Mouse (Mus musculus) midbrain, embryonic 11.5 days (tissue): Measurements from ENCODE around the gene Flna. TPM values are rescaled to one million over a fixed set of nuclear protein-coding genes. Genes with fewer than 3 reads are reported as not detected.

Experiments used
- ATAC-seq: fragments of 200-750 bp; cut with Nextera tagmentation; 2 replicates; pipeline ENCODE4 v1.8.0; 2017; ENCODE audit warnings: moderate TSS enrichment, moderate library complexity; ENCODE audit not compliant: low FRiP score
- DNase-seq: peaks from one replicate; pipeline ENCODE4 v3.0.0; 2015; ENCODE audit warnings: low spot score; ENCODE audit errors: missing footprints
- H3K27ac ChIP-seq: fragments of 300-500 bp; sonication (generic); 2 replicates; pipeline ENCODE4 v1.5.1; 2014; ENCODE audit warnings: low read depth, low read length
- H3K27me3 ChIP-seq: fragments of 300-500 bp; sonication (generic); 2 replicates; pipeline ENCODE4 v1.6.1; 2014; ENCODE audit warnings: mild to moderate bottlenecking, low read length, moderate library complexity, mixed read lengths; ENCODE audit not compliant: control insufficient read depth, insufficient read depth
- H3K36me3 ChIP-seq: fragments of 300-500 bp; sonication (generic); 2 replicates; pipeline ENCODE4 v1.6.1; 2014; ENCODE audit warnings: mild to moderate bottlenecking, low read length, moderate library complexity, mixed read lengths; ENCODE audit not compliant: control insufficient read depth, insufficient read depth
- H3K4me1 ChIP-seq: fragments of 300-500 bp; sonication (generic); 2 replicates; pipeline ENCODE4 v1.6.1; 2014; ENCODE audit warnings: low read length; ENCODE audit not compliant: control insufficient read depth, insufficient read depth
- H3K4me2 ChIP-seq: fragments of 300-500 bp; sonication (generic); 2 replicates; pipeline ENCODE4 v1.6.1; 2014; ENCODE audit warnings: mild to moderate bottlenecking, moderate library complexity
- H3K4me3 ChIP-seq: fragments of 300-500 bp; sonication (generic); 2 replicates; pipeline ENCODE4 v1.5.1; 2014; ENCODE audit warnings: low read depth, low read length
- H3K9ac ChIP-seq: fragments of 300-500 bp; sonication (generic); 2 replicates; pipeline ENCODE4 v1.6.1; 2014; ENCODE audit warnings: low read length
- H3K9me3 ChIP-seq: fragments of 300-500 bp; sonication (generic); 2 replicates; pipeline ENCODE4 v1.6.1; 2016; ENCODE audit warnings: low read length; ENCODE audit not compliant: control insufficient read depth
- WGBS: fragments of 180-500 bp; shearing (Covaris S2); extraction: QIAGEN DNeasy Blood & Tissue Kit; methylation state at CpG from one replicate; pipeline ENCODE4 v1.1.7; 2014; 5-methylcytosine and 5-hydroxymethylcytosine counted together
- polyA plus RNA-seq: library from polyadenylated mRNA; unstranded; fragments of >200 nt; fragmentation: Nextera tagmentation; extraction: Ambion mirVana; gene quantifications from 2 replicates; pipeline ENCODE4 v1.2.1, GENCODE M21; 2014

Flna gene
- polyA plus RNA-seq, 1 experiment from 2014 or later = 178 TPM

GRCm38 (mm10) chrX:74248651-74249050, 969 bp downstream of the Flna start:
- no peaks in the 10 kb centered on the region for H3K27me3 ChIP-seq
- H3K4me3 ChIP-seq = no peak overlapping the region
- DNase-seq = peak; percentile 94
- 0 out of 2 replicates have a peak, but pooled peaks cover 3% of the 10 kb centered on the region for H3K4me1 ChIP-seq
- no peaks in the 10 kb centered on the region for H3K9me3 ChIP-seq
- 3% methylated on average over 3 of the region's 3 CpGs for WGBS
- no peak overlapping the region for H3K4me2 ChIP-seq
- ATAC-seq = no peak
- H3K27ac ChIP-seq = no peak overlapping the region
- no peak overlapping the region for H3K9ac ChIP-seq
- H3K36me3 ChIP-seq = no peaks in the 10 kb centered on the region

- H3K27ac ChIP-seq = no peak overlapping the region
- ATAC-seq (peak; percentile 25; the same call in 1 of the 2 replicates), DNase-seq (no peak)
- 0 out of 2 replicates have a peak, but pooled peaks cover 3% of the 10 kb centered on the region for H3K4me1 ChIP-seq
- peak overlapping the region; percentile 42 for H3K4me2 ChIP-seq
- WGBS = 27% methylated on average over 13 of the region's 15 CpGs
- H3K9ac ChIP-seq = peak overlapping the region; percentile 49
- no peaks in the 10 kb centered on the region for H3K9me3 ChIP-seq
- H3K27me3 ChIP-seq = no peaks in the 10 kb centered on the region
- peaks cover 5% of the 10 kb centered on the region; the same call in 1 of the 2 replicates for H3K36me3 ChIP-seq
- peak overlapping the region; percentile 56 for H3K4me3 ChIP-seq
Measured at GRCm38 (mm10) chrX:74246693-74247092, 2.9 kb downstream of the Flna start.

GRCm38 (mm10) chrX:74246213-74246681, 3.4 kb downstream of the Flna start:
- 0 out of 2 replicates have a peak, but pooled peaks cover 3% of the 10 kb centered on the region for H3K4me1 ChIP-seq
- peak; percentile 90 for ATAC-seq
- 21% methylated on average over 32 of the region's 38 CpGs for WGBS

GRCm38 (mm10) chrX:74245687-74246086, 3.9 kb downstream of the Flna start:
- Histone ChIP-seq H3K27ac (peak overlapping the region; percentile 82; the same call in 1 of the 2 replicates), H3K27me3 (no peaks in the 10 kb centered on the region), H3K4me2 (peak overlapping the region; percentile 71), H3K4me1 (0 out of 2 replicates have a peak, but pooled peaks cover 3% of the 10 kb centered on the region), H3K9ac (peak overlapping the region; percentile 73), H3K9me3 (no peaks in the 10 kb centered on the region), H3K4me3 (peak overlapping the region; percentile 56), H3K36me3 (peaks cover 10% of the 10 kb centered on the region; the same call in 1 of the 2 replicates)
- 20% methylated on average over 21 of the region's 21 CpGs for WGBS
- DNase-seq (peak; percentile 94), ATAC-seq (peak; percentile 58)

More at GRCm38 (mm10) chrX:74246213-74246681, 3.4 kb downstream of the Flna start:
- no peaks in the 10 kb centered on the region for H3K27me3 ChIP-seq
- H3K4me2 ChIP-seq = peak overlapping the region; percentile 71
- DNase-seq = peak; percentile 95
- peak overlapping the region; percentile 73 for H3K9ac ChIP-seq
- peak overlapping the region; percentile 56 for H3K4me3 ChIP-seq
- H3K9me3 ChIP-seq = no peaks in the 10 kb centered on the region
- H3K27ac ChIP-seq = peak overlapping the region; percentile 82; the same call in 1 of the 2 replicates
- peaks cover 6% of the 10 kb centered on the region; the same call in 1 of the 2 replicates for H3K36me3 ChIP-seq

- 28% methylated on average over 1 of the region's 1 CpGs for WGBS
- no peak overlapping the region for H3K27ac ChIP-seq
Measured at GRCm38 (mm10) chrX:74245107-74245506, 4.5 kb downstream of the Flna start.

GRCm38 (mm10) chrX:74244614-74245083, 5.0 kb downstream of the Flna start:
- peak overlapping the region; percentile 71 for H3K4me2 ChIP-seq
- H3K4me3 ChIP-seq = peak overlapping the region; percentile 56
- H3K36me3 ChIP-seq = peaks cover 10% of the 10 kb centered on the region; the same call in 1 of the 2 replicates
- H3K27ac ChIP-seq = no peak overlapping the region; the same call in 1 of the 2 replicates
- ATAC-seq (peak; percentile 43), DNase-seq (no peak)
- H3K9me3 ChIP-seq = no peaks in the 10 kb centered on the region
- no peaks in the 10 kb centered on the region for H3K27me3 ChIP-seq
- WGBS = 27% methylated on average over 2 of the region's 3 CpGs
- H3K9ac ChIP-seq = peak overlapping the region; percentile 73
- 0 out of 2 replicates have a peak, but pooled peaks cover 3% of the 10 kb centered on the region for H3K4me1 ChIP-seq

More at GRCm38 (mm10) chrX:74245107-74245506, 4.5 kb downstream of the Flna start:
- no peak for ATAC-seq
- Histone ChIP-seq H3K36me3 (peaks cover 10% of the 10 kb centered on the region; the same call in 1 of the 2 replicates), H3K4me3 (peak overlapping the region; percentile 56), H3K4me1 (0 out of 2 replicates have a peak, but pooled peaks cover 3% of the 10 kb centered on the region), H3K9me3 (no peaks in the 10 kb centered on the region), H3K4me2 (peak overlapping the region; percentile 71), H3K27me3 (no peaks in the 10 kb centered on the region), H3K9ac (peak overlapping the region; percentile 73)
- DNase-seq = peak; percentile 83

GRCm38 (mm10) chrX:74243807-74244206, 5.8 kb downstream of the Flna start:
- H3K27me3 ChIP-seq = no peaks in the 10 kb centered on the region
- 0 out of 2 replicates have a peak, but pooled peaks cover 3% of the 10 kb centered on the region for H3K4me1 ChIP-seq
- peaks cover 10% of the 10 kb centered on the region; the same call in 1 of the 2 replicates for H3K36me3 ChIP-seq
- no peak overlapping the region for H3K27ac ChIP-seq
- H3K4me3 ChIP-seq = peak overlapping the region; percentile 56
- no peak for ATAC-seq
- peak overlapping the region; percentile 71 for H3K4me2 ChIP-seq
- no peaks in the 10 kb centered on the region for H3K9me3 ChIP-seq
- DNase-seq = peak; percentile 83
- peak overlapping the region; percentile 9 for H3K9ac ChIP-seq
- 69% methylated on average over 3 of the region's 3 CpGs for WGBS

- peak overlapping the region; percentile 56 for H3K4me3 ChIP-seq
- H3K36me3 ChIP-seq = peaks cover 10% of the 10 kb centered on the region; the same call in 1 of the 2 replicates
- H3K9me3 ChIP-seq = no peaks in the 10 kb centered on the region
- ATAC-seq (no peak), DNase-seq (no peak)
- WGBS = 88% methylated on average over 2 of the region's 2 CpGs
- H3K9ac ChIP-seq = peak overlapping the region; percentile 9; the same call in 1 of the 2 replicates
- H3K27ac ChIP-seq = no peak overlapping the region
- peak overlapping the region; percentile 71 for H3K4me2 ChIP-seq
- H3K27me3 ChIP-seq = no peaks in the 10 kb centered on the region
- 0 out of 2 replicates have a peak, but pooled peaks cover 3% of the 10 kb centered on the region for H3K4me1 ChIP-seq
Measured at GRCm38 (mm10) chrX:74243396-74243795, 6.2 kb downstream of the Flna start.

- H3K4me2 ChIP-seq = no peak overlapping the region
- H3K36me3 ChIP-seq = peaks cover 13% of the 10 kb centered on the region
- no peaks in the 10 kb centered on the region for H3K27me3 ChIP-seq
- H3K9ac ChIP-seq = no peak overlapping the region
- WGBS = 80% methylated on average over 4 of the region's 4 CpGs
- DNase-seq = peak; percentile 56
- no peak for ATAC-seq
- no peak overlapping the region for H3K27ac ChIP-seq
- H3K9me3 ChIP-seq = no peaks in the 10 kb centered on the region
- no peak overlapping the region for H3K4me3 ChIP-seq
- 0 out of 2 replicates have a peak, but pooled peaks cover 3% of the 10 kb centered on the region for H3K4me1 ChIP-seq
Measured at GRCm38 (mm10) chrX:74240332-74240731, 9.3 kb downstream of the Flna start.
